In genomic region chr6:124758849-124759232, GRCm38 (mm10) we compare ENCODE assay signal across 8 mouse cellular contexts. TPM values are rescaled to one million over a fixed set of nuclear protein-coding genes. Genes with fewer than 3 reads are reported as not detected.
A peak's percentile ranks its signal among the peaks of the same experiment; 100 is the strongest.
DNase-seq lines count a peak whose midpoint lies in the region; ATAC-seq lines count a peak whose summit lies in the region.

No protein-coding gene starts in this region.

- peak overlapping the region; percentile 56 for H3K9ac ChIP-seq in heart, embryonic 14.5 days (ENCODE audit: low read length)
- 0 out of 2 replicates have a peak overlapping the region, but pooled peaks have one; percentile 2 for H3K9ac ChIP-seq in hindbrain, embryonic 13.5 days
- no peak overlapping the region for H3K9ac ChIP-seq in midbrain, embryonic 14.5 days (replicated peaks; ENCODE audit: low read length)

- no peaks in the 10 kb centered on the region for H3K9me3 ChIP-seq in heart, embryonic 14.5 days (ENCODE audit: control insufficient read depth, low read length)
- no peaks in the 10 kb centered on the region for H3K9me3 ChIP-seq in embryonic facial prominence, embryonic 10.5 days
- H3K9me3 ChIP-seq in hindbrain, embryonic 13.5 days, result no peaks in the 10 kb centered on the region
- no peaks in the 10 kb centered on the region for H3K9me3 ChIP-seq in midbrain, embryonic 14.5 days (ENCODE audit: control insufficient read depth, low read length)

- H3K4me3 ChIP-seq in heart, embryonic 14.5 days (ENCODE audit: control insufficient read depth in 1 of 2, insufficient read depth in 1 of 2, low read depth in 1 of 2, low read length in 2 of 2), result no peak overlapping the region
- peak overlapping the region; percentile 81 for H3K4me3 ChIP-seq in embryonic facial prominence, embryonic 10.5 days
- H3K4me3 ChIP-seq in hindbrain, embryonic 13.5 days, result no peak overlapping the region
- H3K4me3 ChIP-seq in midbrain, embryonic 14.5 days (replicated peaks; ENCODE audit: low read depth, low read length), result no peak overlapping the region

- peak overlapping the region; percentile 61 to 97; a peak in 3 of 4 replicates for H3K27ac ChIP-seq in heart, embryonic 14.5 days (replicated peaks in 1 of 2; ENCODE audit: control insufficient read depth in 1 of 2, insufficient read depth in 1 of 2, low read depth in 2 of 2, low read length in 2 of 2)
- peak overlapping the region; percentile 98 for H3K27ac ChIP-seq in embryonic facial prominence, embryonic 10.5 days (replicated peaks)
- peak overlapping the region; percentile 99 for H3K27ac ChIP-seq in hindbrain, embryonic 13.5 days
- peak overlapping the region; percentile 97; the same call in 1 of the 2 replicates for H3K27ac ChIP-seq in midbrain, embryonic 14.5 days (replicated peaks; ENCODE audit: low read depth, low read length)

- H3K36me3 ChIP-seq in heart, embryonic 14.5 days (ENCODE audit: control insufficient read depth, insufficient read depth, low read length), result no peaks in the 10 kb centered on the region
- H3K36me3 ChIP-seq in embryonic facial prominence, embryonic 10.5 days (replicated peaks), result no peaks in the 10 kb centered on the region
- 0 out of 2 replicates have a peak, but pooled peaks cover under 1% of the 10 kb centered on the region for H3K36me3 ChIP-seq in hindbrain, embryonic 13.5 days
- H3K36me3 ChIP-seq in midbrain, embryonic 14.5 days (ENCODE audit: control insufficient read depth, insufficient read depth, low read length), result no peaks in the 10 kb centered on the region

- DNase-seq in heart, adult 9 months (ENCODE audit: low spot score in 2 of 2), result no peak
- DNase-seq in embryonic facial prominence, embryonic 10.5 days (ENCODE audit: low spot score), result no peak
- DNase-seq in midbrain, embryonic 14.5 days, result no peak
- DNase-seq in ovary, postnatal 10 days (ENCODE audit: low spot score), result no peak
- no peak for DNase-seq in ovary, postnatal 14 days (ENCODE audit: low spot score)

- no peak for ATAC-seq in heart, embryonic 14.5 days (ENCODE audit: insufficient number of reproducible peaks, insufficient read depth, low FRiP score, low read depth)
- no peak for ATAC-seq in hindbrain, embryonic 13.5 days (ENCODE audit: low FRiP score)
- ATAC-seq in midbrain, embryonic 14.5 days (ENCODE audit: low FRiP score, low TSS enrichment), result no peak
- no peak for ATAC-seq in megakaryocyte-erythroid progenitor cell, adult 5-6 weeks (replicated peaks; ENCODE audit: low FRiP score, low TSS enrichment, poor library complexity, severe bottlenecking)

- 0 out of 2 replicates have a peak, but pooled peaks cover 3% of the 10 kb centered on the region for H3K27me3 ChIP-seq in heart, embryonic 14.5 days (ENCODE audit: control insufficient read depth, insufficient read depth, low read length)
- peaks cover 19% of the 10 kb centered on the region; the same call in 1 of the 2 replicates for H3K27me3 ChIP-seq in embryonic facial prominence, embryonic 10.5 days (replicated peaks; ENCODE audit: low read depth, poor library complexity, severe bottlenecking)
- H3K27me3 ChIP-seq in hindbrain, embryonic 13.5 days, result peaks cover 12% of the 10 kb centered on the region; the same call in 1 of the 2 replicates
- no peaks in the 10 kb centered on the region for H3K27me3 ChIP-seq in midbrain, embryonic 14.5 days (ENCODE audit: control insufficient read depth, insufficient read depth, low read length)

- H3K4me1 ChIP-seq in heart, embryonic 14.5 days (ENCODE audit: control insufficient read depth in 2 of 2, insufficient read depth in 2 of 2, low read length in 2 of 2), result peaks cover 25 to 38% of the 10 kb centered on the region in 2 experiments
- H3K4me1 ChIP-seq in embryonic facial prominence, embryonic 10.5 days, result peaks cover 46% of the 10 kb centered on the region
- peaks cover 42% of the 10 kb centered on the region for H3K4me1 ChIP-seq in hindbrain, embryonic 13.5 days (replicated peaks)
- H3K4me1 ChIP-seq in midbrain, embryonic 14.5 days (ENCODE audit: control insufficient read depth, insufficient read depth, low read length), result peaks cover 36% of the 10 kb centered on the region

- 29% methylated on average over 2 of the region's 2 CpGs for WGBS in heart, embryonic 14.5 days
- 56% methylated on average over 2 of the region's 2 CpGs for WGBS in embryonic facial prominence, embryonic 10.5 days
- WGBS in hindbrain, embryonic 13.5 days, result 69% methylated on average over 2 of the region's 2 CpGs
- WGBS in midbrain, embryonic 14.5 days, result 45% methylated on average over 2 of the region's 2 CpGs

- H3K4me2 ChIP-seq in heart, embryonic 14.5 days (ENCODE audit: low read length), result peak overlapping the region; percentile 68
- peak overlapping the region; percentile 92 for H3K4me2 ChIP-seq in hindbrain, embryonic 13.5 days
- no peak overlapping the region for H3K4me2 ChIP-seq in midbrain, embryonic 14.5 days (ENCODE audit: low read length)

RNA-seq across cellular contexts. Expression of gene Atn1, which starts 2.5 kb away (rescaled TPM):
- 6.2 and 9.3 TPM in 2 replicates for polyA plus RNA-seq in heart, embryonic 14.5 days (2014; fragmentation: Nextera tagmentation; extraction: Ambion mirVana)
- 12.6 and 15.2 TPM in 2 replicates for polyA plus RNA-seq in embryonic facial prominence, embryonic 10.5 days (2016; fragmentation: Nextera tagmentation; extraction: Ambion mirVana)
- polyA plus RNA-seq in hindbrain, embryonic 13.5 days (2015; fragmentation: Nextera tagmentation; extraction: Ambion mirVana), result 21.6 and 22.7 TPM in 2 replicates
- polyA plus RNA-seq in midbrain, embryonic 14.5 days (2014; fragmentation: Nextera tagmentation; extraction: Ambion mirVana), result 24.4 and 32.3 TPM in 2 replicates
- 12.9 and 14.4 TPM in 2 replicates for total RNA-seq in megakaryocyte-erythroid progenitor cell, adult 5-6 weeks (2014; fragmentation: Nextera tagmentation)
- 1.5 and 1.9 TPM in 2 replicates for total RNA-seq in megakaryocyte-erythroid progenitor cell, adult 5-6 weeks (2017)

RNA-seq across cellular contexts. Expression of gene Gm45234, which starts 3.0 kb away (rescaled TPM):
- polyA plus RNA-seq in heart, embryonic 14.5 days (2014; fragmentation: Nextera tagmentation; extraction: Ambion mirVana), result not detected in 2 replicates
- polyA plus RNA-seq in embryonic facial prominence, embryonic 10.5 days (2016; fragmentation: Nextera tagmentation; extraction: Ambion mirVana), result not detected in 2 replicates
- not detected in 2 replicates for polyA plus RNA-seq in hindbrain, embryonic 13.5 days (2015; fragmentation: Nextera tagmentation; extraction: Ambion mirVana)
- not detected in 2 replicates for polyA plus RNA-seq in midbrain, embryonic 14.5 days (2014; fragmentation: Nextera tagmentation; extraction: Ambion mirVana)
- not detected in 2 replicates for total RNA-seq in megakaryocyte-erythroid progenitor cell, adult 5-6 weeks (2014; fragmentation: Nextera tagmentation)
- not detected in 2 replicates for total RNA-seq in megakaryocyte-erythroid progenitor cell, adult 5-6 weeks (2017)

RNA-seq across cellular contexts. Expression of gene Eno2, which starts 10.6 kb away (rescaled TPM):
- 4.2 TPM in 2 replicates for polyA plus RNA-seq in heart, embryonic 14.5 days (2014; fragmentation: Nextera tagmentation; extraction: Ambion mirVana)
- polyA plus RNA-seq in embryonic facial prominence, embryonic 10.5 days (2016; fragmentation: Nextera tagmentation; extraction: Ambion mirVana), result 2.3 and 2.4 TPM in 2 replicates
- polyA plus RNA-seq in hindbrain, embryonic 13.5 days (2015; fragmentation: Nextera tagmentation; extraction: Ambion mirVana), result 53.2 and 58.7 TPM in 2 replicates
- polyA plus RNA-seq in midbrain, embryonic 14.5 days (2014; fragmentation: Nextera tagmentation; extraction: Ambion mirVana), result 64.3 and 83.3 TPM in 2 replicates
- total RNA-seq in megakaryocyte-erythroid progenitor cell, adult 5-6 weeks (2014; fragmentation: Nextera tagmentation), result 0.74 TPM in 1 of 2 replicates, not detected in the other
- not detected in 2 replicates for total RNA-seq in megakaryocyte-erythroid progenitor cell, adult 5-6 weeks (2017)

RNA-seq across cellular contexts. Expression of gene Grcc10, which starts 17.7 kb away (rescaled TPM):
- 449 and 503 TPM in 2 replicates for polyA plus RNA-seq in heart, embryonic 14.5 days (2014; fragmentation: Nextera tagmentation; extraction: Ambion mirVana)
- polyA plus RNA-seq in embryonic facial prominence, embryonic 10.5 days (2016; fragmentation: Nextera tagmentation; extraction: Ambion mirVana), result 425 and 454 TPM in 2 replicates
- 670 and 677 TPM in 2 replicates for polyA plus RNA-seq in hindbrain, embryonic 13.5 days (2015; fragmentation: Nextera tagmentation; extraction: Ambion mirVana)
- polyA plus RNA-seq in midbrain, embryonic 14.5 days (2014; fragmentation: Nextera tagmentation; extraction: Ambion mirVana), result 689 and 844 TPM in 2 replicates
- total RNA-seq in megakaryocyte-erythroid progenitor cell, adult 5-6 weeks (2014; fragmentation: Nextera tagmentation), result 110 and 141 TPM in 2 replicates
- 66.5 and 83.5 TPM in 2 replicates for total RNA-seq in megakaryocyte-erythroid progenitor cell, adult 5-6 weeks (2017)

RNA-seq across cellular contexts. Expression of gene Ptpn6, which starts 20.3 kb away (rescaled TPM):
- polyA plus RNA-seq in heart, embryonic 14.5 days (2014; fragmentation: Nextera tagmentation; extraction: Ambion mirVana), result 4.9 and 8.6 TPM in 2 replicates
- polyA plus RNA-seq in embryonic facial prominence, embryonic 10.5 days (2016; fragmentation: Nextera tagmentation; extraction: Ambion mirVana), result 9.3 and 10.4 TPM in 2 replicates
- polyA plus RNA-seq in hindbrain, embryonic 13.5 days (2015; fragmentation: Nextera tagmentation; extraction: Ambion mirVana), result 5.0 and 5.9 TPM in 2 replicates
- polyA plus RNA-seq in midbrain, embryonic 14.5 days (2014; fragmentation: Nextera tagmentation; extraction: Ambion mirVana), result 2.1 and 5.6 TPM in 2 replicates
- 65.4 and 76.0 TPM in 2 replicates for total RNA-seq in megakaryocyte-erythroid progenitor cell, adult 5-6 weeks (2014; fragmentation: Nextera tagmentation)
- total RNA-seq in megakaryocyte-erythroid progenitor cell, adult 5-6 weeks (2017), result 189 and 237 TPM in 2 replicates

Comparison
In these comparisons a context has a peak if more than half of its experiments do, and no peak if none do; other contexts are left out.
1. RNA of gene Eno2, which starts 10.6 kb away (polyA plus RNA-seq): 64.3 to 83.3 TPM in midbrain, embryonic 14.5 days and 53.2 to 58.7 TPM in hindbrain, embryonic 13.5 days; 4.2 TPM in heart, embryonic 14.5 days and 2.3 to 2.4 TPM in embryonic facial prominence, embryonic 10.5 days; every median in the first group is over 10 times any median in the second.
2. Peak in every context shown above with its lines, with median percentiles within 50 percentile points of each other: H3K27ac ChIP-seq.